Mouse (Mus musculus) kidney, postnatal 0 days (tissue): Measurements from ENCODE around the gene Dennd6b. TPM values are rescaled to one million over a fixed set of nuclear protein-coding genes. Genes with fewer than 3 reads are reported as not detected.

Experiments used
- ATAC-seq: fragments of 200-750 bp; cut with Nextera tagmentation; replicated peaks from 2 replicates; pipeline ENCODE4 v1.8.0; 2017; ENCODE audit warnings: low read depth, moderate number of reproducible peaks, moderate TSS enrichment, moderate library complexity; ENCODE audit not compliant: low FRiP score
- DNase-seq: peaks from one replicate; pipeline ENCODE4 v3.0.0-alpha.2; 2016; ENCODE audit warnings: low spot score
- H3K27ac ChIP-seq: fragments of 300-500 bp; sonication (generic); 2 replicates; pipeline ENCODE4 v1.5.1; 2014; ENCODE audit warnings: mild to moderate bottlenecking
- H3K27me3 ChIP-seq: fragments of 300-500 bp; sonication (generic); 2 replicates; pipeline ENCODE4 v1.6.1; 2014; ENCODE audit warnings: low read length, mixed read lengths; ENCODE audit not compliant: insufficient read depth
- H3K36me3 ChIP-seq: fragments of 300-500 bp; sonication (generic); 2 replicates; pipeline ENCODE4 v1.6.1; 2014; ENCODE audit warnings: low read length, mixed read lengths; ENCODE audit not compliant: insufficient read depth
- H3K4me1 ChIP-seq: fragments of 300-500 bp; sonication (generic); replicated peaks from 2 replicates; pipeline ENCODE4 v1.6.1; 2014; ENCODE audit warnings: antibody characterized with exemption, low read length, mixed read lengths; ENCODE audit not compliant: insufficient read depth
- H3K4me2 ChIP-seq: fragments of 300-500 bp; sonication (generic); 2 replicates; pipeline ENCODE4 v1.6.1; 2014; ENCODE audit warnings: mild to moderate bottlenecking, low read length, moderate library complexity, mixed read lengths
- H3K4me3 ChIP-seq: fragments of 300-500 bp; sonication (generic); replicated peaks from 2 replicates; pipeline ENCODE4 v1.5.1; 2014; ENCODE audit warnings: low read depth, low read length
- H3K9ac ChIP-seq: fragments of 300-500 bp; sonication (generic); 2 replicates; pipeline ENCODE4 v1.6.1; 2014; ENCODE audit warnings: low read depth, low read length
- H3K9me3 ChIP-seq: fragments of 300-500 bp; sonication (generic); replicated peaks from 2 replicates; pipeline ENCODE4 v1.6.1; 2016; ENCODE audit warnings: low read length, inconsistent platforms, mixed read lengths
- CTCF ChIP-seq: IDR thresholded peaks from 2 replicates; pipeline ENCODE4 v1.5.1; 2016; ENCODE audit warnings: antibody characterized with exemption, low read depth, mild to moderate bottlenecking, moderate library complexity
- WGBS: fragments of 180-500 bp; shearing (Covaris S2); extraction: QIAGEN DNeasy Blood & Tissue Kit; methylation state at CpG from one replicate; pipeline ENCODE4 v1.1.7; 2014; 5-methylcytosine and 5-hydroxymethylcytosine counted together
- polyA plus RNA-seq: library from polyadenylated mRNA; unstranded; fragments of >200 nt; fragmentation: Nextera tagmentation; extraction: Ambion mirVana; gene quantifications from 2 replicates; pipeline ENCODE4 v1.2.1, GENCODE M21; 2015

Dennd6b gene
- polyA plus RNA-seq: 10.4 and 11.7 TPM in 2 replicates

- peak within 1 kb of the TSS; percentile 91 for H3K4me3 ChIP-seq
- H3K27ac ChIP-seq: peak within 1 kb of the TSS; percentile 100
- peak within 1 kb of the TSS; percentile 99 for H3K9ac ChIP-seq
- peak; percentile 98 for ATAC-seq
- TF ChIP-seq CTCF: peak; percentile 96
- H3K4me1 ChIP-seq: peaks cover 10% of the 10 kb centered on the region
- peak within 1 kb of the TSS; percentile 71 for H3K4me2 ChIP-seq
- H3K9me3 ChIP-seq: no peaks in the 10 kb centered on the region
- no peaks in the 10 kb centered on the region for H3K36me3 ChIP-seq
- WGBS: under 1% methylated on average over 38 of the region's 38 CpGs
- peak; percentile 99 for DNase-seq
- no peaks in the 10 kb centered on the region for H3K27me3 ChIP-seq
Observed at GRCm38 (mm10) chr15:89196313-89196706, at the start of gene Dennd6b. Dennd6b (minus strand) TSS chr15:89196496.

- Histone ChIP-seq H3K9me3 (no peaks in the 10 kb centered on the region), H3K27me3 (no peaks in the 10 kb centered on the region), H3K4me3 (no peak overlapping the region), H3K9ac (no peak overlapping the region), H3K36me3 (0 out of 2 replicates have a peak, but pooled peaks cover 13% of the 10 kb centered on the region), H3K4me1 (no peaks in the 10 kb centered on the region), H3K4me2 (no peak overlapping the region), H3K27ac (no peak overlapping the region)
- DNase-seq: peak; percentile 20
- peak; percentile 53; the same call in 1 of the 2 replicates for TF ChIP-seq CTCF
- WGBS: 82% methylated on average over 2 of the region's 2 CpGs
- ATAC-seq: no peak
Observed at GRCm38 (mm10) chr15:89241025-89241424, 44.7 kb upstream of the Dennd6b start.

GRCm38 (mm10) chr15:89239751-89240392, 43.6 kb upstream of the Dennd6b start:
- no peak overlapping the region for H3K9ac ChIP-seq
- H3K27ac ChIP-seq: no peak overlapping the region
- TF ChIP-seq CTCF: no peak
- 71% methylated on average over 3 of the region's 3 CpGs for WGBS
- H3K4me2 ChIP-seq: no peak overlapping the region
- H3K4me3 ChIP-seq: no peak overlapping the region
- H3K36me3 ChIP-seq: 0 out of 2 replicates have a peak, but pooled peaks cover 11% of the 10 kb centered on the region
- H3K9me3 ChIP-seq: no peaks in the 10 kb centered on the region
- H3K4me1 ChIP-seq: no peaks in the 10 kb centered on the region
- ATAC-seq (no peak), DNase-seq (no peak)
- no peaks in the 10 kb centered on the region for H3K27me3 ChIP-seq

DNA sequence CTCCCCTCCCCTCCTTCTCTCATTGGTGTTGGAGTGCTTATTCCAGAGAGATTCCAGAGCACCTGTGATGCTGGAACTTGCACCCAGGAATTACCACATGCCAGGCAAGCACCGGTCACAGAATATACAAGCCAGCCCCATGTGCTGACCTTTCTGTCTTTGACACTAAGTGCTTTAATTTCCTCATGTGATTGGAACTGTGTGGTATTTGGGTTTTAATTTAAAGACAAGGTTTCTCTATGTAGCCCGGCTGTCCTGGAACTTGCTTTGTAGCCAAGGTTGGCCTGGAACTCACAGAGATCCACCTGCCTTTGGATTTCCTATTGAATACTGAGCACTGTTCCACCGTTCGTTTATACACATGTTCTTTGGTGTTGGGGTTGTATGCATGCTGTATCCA, 37.8 kb upstream of the Dennd6b start:
- H3K36me3 ChIP-seq: 0 out of 2 replicates have a peak, but pooled peaks cover 3% of the 10 kb centered on the region
- no peak for ATAC-seq
- 88% methylated on average over 4 of the region's 4 CpGs for WGBS
- no peaks in the 10 kb centered on the region for H3K9me3 ChIP-seq
- no peak for TF ChIP-seq CTCF
- DNase-seq: no peak
- no peak overlapping the region for H3K27ac ChIP-seq
- H3K4me3 ChIP-seq: no peak overlapping the region
- no peaks in the 10 kb centered on the region for H3K4me1 ChIP-seq
- H3K9ac ChIP-seq: no peak overlapping the region
- no peak overlapping the region for H3K4me2 ChIP-seq
- no peaks in the 10 kb centered on the region for H3K27me3 ChIP-seq

- Histone ChIP-seq H3K9ac (no peak overlapping the region), H3K9me3 (no peaks in the 10 kb centered on the region), H3K27ac (no peak overlapping the region), H3K4me1 (no peaks in the 10 kb centered on the region), H3K36me3 (0 out of 2 replicates have a peak, but pooled peaks cover 3% of the 10 kb centered on the region), H3K27me3 (no peaks in the 10 kb centered on the region), H3K4me2 (no peak overlapping the region), H3K4me3 (no peak overlapping the region)
- TF ChIP-seq CTCF: peak; percentile 32; the same call in 1 of the 2 replicates
- peak; percentile 34 for DNase-seq
- no peak for ATAC-seq
- WGBS: 27% methylated on average over 2 of the region's 2 CpGs
Observed at GRCm38 (mm10) chr15:89233586-89233985, 37.3 kb upstream of the Dennd6b start.

DNA sequence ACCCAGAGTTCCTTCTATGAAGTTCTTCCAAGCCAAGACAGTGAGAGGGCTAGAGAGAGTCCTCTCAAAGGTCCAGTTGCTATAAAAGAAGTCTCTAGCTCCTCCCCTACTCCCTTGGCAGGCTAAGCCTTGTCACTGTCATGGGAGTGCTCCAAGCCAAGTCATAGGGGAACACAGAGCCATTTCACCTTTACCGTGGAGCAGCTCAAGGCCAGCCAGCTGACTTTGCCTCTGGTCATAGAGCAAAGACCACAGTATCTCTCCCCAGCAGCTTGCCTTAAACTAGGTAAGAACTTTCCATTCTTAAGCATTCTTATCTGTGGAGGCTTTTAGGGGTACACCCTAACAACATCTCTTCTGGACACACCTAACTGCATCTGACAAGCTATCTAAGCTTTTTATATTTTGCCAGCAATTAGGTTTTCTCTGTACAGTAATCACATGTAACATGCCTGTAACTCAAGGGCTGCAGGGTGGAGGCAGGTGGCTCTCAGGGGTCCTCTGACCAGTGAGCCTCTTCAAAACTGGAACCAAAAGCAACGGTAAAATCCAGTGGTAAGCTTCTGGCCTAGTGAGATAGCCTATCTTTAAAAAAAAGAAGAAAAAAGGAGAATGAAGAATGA, 19.4 kb upstream of the Dennd6b start:
- Histone ChIP-seq H3K4me3 (no peak overlapping the region), H3K27me3 (no peaks in the 10 kb centered on the region)
- ATAC-seq: no peak

More for the DNA sequence above, 19.4 kb upstream of the Dennd6b start:
- Histone ChIP-seq H3K4me1 (no peaks in the 10 kb centered on the region), H3K9ac (no peak overlapping the region), H3K9me3 (no peaks in the 10 kb centered on the region), H3K36me3 (no peaks in the 10 kb centered on the region), H3K27ac (no peak overlapping the region), H3K4me2 (no peak overlapping the region)
- no peak for DNase-seq
- TF ChIP-seq CTCF: no peak
- WGBS: 86% methylated on average over 2 of the region's 2 CpGs
